Mouse (Mus musculus): ENCODE measurements around the gene Bcl3. TPM values are rescaled to one million over a fixed set of nuclear protein-coding genes. Genes with fewer than 3 reads are reported as not detected.

Bcl3 gene
- polyA plus RNA-seq, 1 experiment from 2014 or later = 5.4 TPM

DNA sequence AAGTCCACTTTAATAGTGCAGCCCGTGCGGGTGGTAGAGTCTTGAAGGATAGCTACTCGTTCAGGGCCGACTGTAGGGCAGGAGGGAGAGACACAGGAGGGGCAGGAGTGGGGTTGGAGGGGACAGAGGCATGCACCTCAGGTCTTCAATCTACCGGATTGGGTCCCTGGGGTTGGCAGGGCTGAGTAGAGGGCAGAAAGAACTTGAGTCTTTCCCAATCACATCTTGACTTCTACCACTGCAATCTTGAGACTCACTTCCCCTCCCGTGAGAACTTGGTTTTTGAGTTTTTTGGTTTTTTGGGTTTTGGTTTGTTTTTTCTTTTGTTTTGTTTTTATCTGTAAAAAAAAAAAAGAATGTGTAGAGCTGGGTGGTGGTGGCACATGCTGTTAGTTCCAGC lies 33.7 kb upstream of the Bcl3 start:
- ATAC-seq (ENCODE audit: low read depth) = no peak
- H3K4me3 ChIP-seq (ENCODE audit: low read length) = no peak overlapping the region
- no peak overlapping the region for H3K27ac ChIP-seq (ENCODE audit: low read length)
- H3K4me2 ChIP-seq (ENCODE audit: low read depth, low read length) = no peak overlapping the region
- H3K27me3 ChIP-seq (ENCODE audit: control insufficient read depth, insufficient read depth, low read depth, low read length) = peaks cover 5% of the 10 kb centered on the region; the same call in 1 of the 2 replicates
- H3K36me3 ChIP-seq (ENCODE audit: control insufficient read depth, insufficient read depth, low read length) = no peaks in the 10 kb centered on the region
- H3K9me3 ChIP-seq (ENCODE audit: control insufficient read depth, low read length) = no peaks in the 10 kb centered on the region
- WGBS = 87% methylated on average over 6 of the region's 6 CpGs
- no peak overlapping the region for H3K9ac ChIP-seq (ENCODE audit: low read length)
- H3K4me1 ChIP-seq (replicated peaks; ENCODE audit: control insufficient read depth, insufficient read depth, low read length) = no peaks in the 10 kb centered on the region

DNA sequence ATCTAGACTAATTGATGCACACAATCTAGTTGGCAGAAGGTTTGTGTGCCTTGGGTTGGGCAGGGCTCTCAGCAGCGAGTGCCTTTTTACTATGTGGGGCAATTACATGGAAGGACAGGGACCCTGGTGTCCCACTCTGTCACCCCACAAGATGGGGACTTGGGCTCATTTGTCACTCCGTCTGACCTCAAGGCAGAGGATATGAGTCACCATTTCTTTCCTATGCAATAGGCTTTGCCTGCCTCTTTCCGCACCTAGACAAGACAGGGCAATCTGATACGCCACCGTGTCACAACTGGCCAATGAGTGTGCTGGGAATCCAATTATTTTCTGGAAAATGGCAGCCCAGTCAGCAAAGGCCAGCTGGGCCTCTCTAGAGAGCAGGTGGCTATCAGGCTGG lies 33.1 kb upstream of the Bcl3 start:
- ATAC-seq (ENCODE audit: low read depth) = no peak
- Histone ChIP-seq H3K4me2 (ENCODE audit: low read depth, low read length) (no peak overlapping the region), H3K4me1 (replicated peaks; ENCODE audit: control insufficient read depth, insufficient read depth, low read length) (no peaks in the 10 kb centered on the region), H3K4me3 (ENCODE audit: low read length) (no peak overlapping the region), H3K9me3 (ENCODE audit: control insufficient read depth, low read length) (no peaks in the 10 kb centered on the region), H3K27me3 (ENCODE audit: control insufficient read depth, insufficient read depth, low read depth, low read length) (peaks cover 5% of the 10 kb centered on the region; the same call in 1 of the 2 replicates), H3K36me3 (ENCODE audit: control insufficient read depth, insufficient read depth, low read length) (no peaks in the 10 kb centered on the region), H3K27ac (ENCODE audit: low read length) (no peak overlapping the region), H3K9ac (ENCODE audit: low read length) (no peak overlapping the region)
- WGBS = 80% methylated on average over 5 of the region's 5 CpGs

DNA sequence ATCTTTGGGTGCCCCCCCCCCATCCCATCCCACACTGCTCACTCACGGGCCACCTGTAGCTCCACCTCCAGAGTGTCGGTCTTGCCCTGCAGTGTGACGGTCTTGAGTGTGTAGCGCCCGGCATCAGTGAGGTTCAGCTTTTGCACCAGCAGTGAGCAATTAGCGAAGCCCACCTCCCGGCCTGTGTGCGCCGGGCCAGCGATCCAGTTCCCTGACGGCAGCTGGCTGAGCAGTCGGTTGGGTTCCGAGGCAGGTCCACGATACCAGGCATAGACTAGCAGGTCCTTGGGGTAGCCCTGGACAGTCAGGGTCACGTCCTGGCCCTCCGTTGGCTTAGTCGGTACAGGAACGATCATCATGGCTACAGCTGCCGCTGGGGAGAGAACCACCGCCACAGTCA lies 31.0 kb upstream of the Bcl3 start:
- H3K4me1 ChIP-seq (replicated peaks; ENCODE audit: control insufficient read depth, insufficient read depth, low read length) = no peaks in the 10 kb centered on the region
- 84% methylated on average over 20 of the region's 20 CpGs for WGBS
- peaks cover 5% of the 10 kb centered on the region; the same call in 1 of the 2 replicates for H3K27me3 ChIP-seq (ENCODE audit: control insufficient read depth, insufficient read depth, low read depth, low read length)
- H3K4me2 ChIP-seq (ENCODE audit: low read depth, low read length) = no peak overlapping the region
- no peak overlapping the region for H3K4me3 ChIP-seq (ENCODE audit: low read length)
- no peaks in the 10 kb centered on the region for H3K9me3 ChIP-seq (ENCODE audit: control insufficient read depth, low read length)
- no peak for ATAC-seq (ENCODE audit: low read depth)
- H3K27ac ChIP-seq (ENCODE audit: low read length) = no peak overlapping the region
- no peaks in the 10 kb centered on the region for H3K36me3 ChIP-seq (ENCODE audit: control insufficient read depth, insufficient read depth, low read length)
- H3K9ac ChIP-seq (ENCODE audit: low read length) = no peak overlapping the region

DNA sequence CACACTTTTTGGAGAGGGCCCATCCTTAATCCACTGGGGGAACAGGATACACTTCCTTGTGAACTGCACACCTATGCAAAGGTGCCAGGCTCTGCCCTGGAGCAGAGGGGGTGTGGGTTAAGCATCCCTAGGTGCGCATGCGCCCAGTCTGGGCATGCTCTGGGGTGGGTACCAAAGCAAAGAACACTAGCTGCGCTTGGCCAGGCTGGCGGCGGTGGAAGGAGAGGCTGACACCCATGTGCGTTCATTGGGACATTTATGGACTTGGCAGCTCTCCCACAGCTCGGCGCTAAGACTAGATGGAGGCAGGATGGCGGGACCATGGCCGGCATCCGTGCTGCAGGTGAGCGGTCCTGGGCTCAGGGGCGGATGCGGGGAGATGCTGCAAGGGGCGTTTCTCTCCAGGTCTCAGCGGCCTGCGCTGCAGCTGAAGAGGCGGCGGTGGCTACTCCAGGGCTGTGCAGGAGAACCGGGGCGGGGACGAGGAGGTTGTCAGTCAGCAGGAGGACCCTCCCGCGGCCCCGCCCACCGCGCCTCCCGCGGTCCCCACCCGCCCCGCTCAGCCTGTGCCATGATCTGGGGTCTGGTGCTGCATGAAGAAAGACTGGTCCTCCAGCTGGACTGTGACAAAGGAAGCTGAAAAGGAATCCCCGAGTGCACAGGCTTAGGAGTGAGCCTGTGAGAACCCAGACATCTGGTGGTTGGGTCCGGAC lies 29.4 kb upstream of the Bcl3 start, which contains the start of gene Gm19345:
Gm19345 (plus strand) TSS at position 146 of the 713 bp plus-strand sequence.
- Histone ChIP-seq H3K27ac (ENCODE audit: low read length) (no peak within 1 kb of the TSS), H3K4me2 (ENCODE audit: low read depth, low read length) (peak within 1 kb of the TSS; percentile 29), H3K9me3 (ENCODE audit: control insufficient read depth, low read length) (no peaks in the 10 kb centered on the region), H3K36me3 (ENCODE audit: control insufficient read depth, insufficient read depth, low read length) (no peaks in the 10 kb centered on the region), H3K4me1 (replicated peaks; ENCODE audit: control insufficient read depth, insufficient read depth, low read length) (peaks cover 5% of the 10 kb centered on the region), H3K27me3 (ENCODE audit: control insufficient read depth, insufficient read depth, low read depth, low read length) (peaks cover 5% of the 10 kb centered on the region; the same call in 1 of the 2 replicates), H3K4me3 (ENCODE audit: low read length) (peak within 1 kb of the TSS; percentile 12; the same call in 1 of the 2 replicates), H3K9ac (ENCODE audit: low read length) (0 out of 2 replicates have a peak within 1 kb of the TSS, but pooled peaks have one; percentile 5)
- WGBS = 4% methylated on average over 33 of the region's 33 CpGs
- peak; percentile 76 for ATAC-seq (ENCODE audit: low read depth)

DNA sequence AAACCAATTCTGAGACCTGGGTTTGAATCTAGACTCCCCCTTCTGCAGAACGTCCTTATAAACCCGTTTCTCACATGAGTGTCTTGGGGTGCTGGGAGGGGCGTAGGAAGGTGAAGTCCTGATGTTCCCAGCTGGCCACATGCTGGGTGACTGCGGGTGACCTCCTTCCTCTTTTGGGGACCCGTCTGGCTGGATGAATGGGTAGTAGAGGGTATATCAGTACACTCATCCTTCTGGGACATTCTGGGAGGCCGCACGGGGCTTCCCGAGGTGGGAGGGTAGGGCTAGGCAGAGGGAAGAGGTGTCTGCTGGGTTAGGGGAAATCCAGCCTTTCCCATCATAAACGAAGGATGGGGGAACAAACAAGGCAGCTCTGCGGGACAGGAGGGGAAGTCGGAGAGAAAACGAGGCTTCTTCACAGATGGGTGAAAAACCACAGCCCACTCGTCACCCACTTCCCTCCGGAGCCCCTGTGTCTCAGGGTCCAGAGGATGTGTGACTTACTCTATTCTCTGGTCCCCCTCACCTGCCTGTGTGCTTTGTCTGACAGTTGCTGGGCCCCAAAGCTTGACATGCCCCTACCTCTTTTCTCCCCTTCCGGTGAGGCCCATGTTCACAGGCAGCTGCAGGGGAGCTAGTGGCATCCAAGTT lies 22.1 kb upstream of the Bcl3 start:
- no peak overlapping the region for H3K27ac ChIP-seq (ENCODE audit: low read length)
- no peak overlapping the region for H3K4me3 ChIP-seq (ENCODE audit: low read length)
- H3K36me3 ChIP-seq (ENCODE audit: control insufficient read depth, insufficient read depth, low read length) = no peaks in the 10 kb centered on the region
- H3K4me1 ChIP-seq (replicated peaks; ENCODE audit: control insufficient read depth, insufficient read depth, low read length) = peaks cover 7% of the 10 kb centered on the region
- peaks cover 7% of the 10 kb centered on the region; the same call in 1 of the 2 replicates for H3K27me3 ChIP-seq (ENCODE audit: control insufficient read depth, insufficient read depth, low read depth, low read length)
- no peak for ATAC-seq (ENCODE audit: low read depth)
- H3K9me3 ChIP-seq (ENCODE audit: control insufficient read depth, low read length) = no peaks in the 10 kb centered on the region
- no peak overlapping the region for H3K9ac ChIP-seq (ENCODE audit: low read length)
- H3K4me2 ChIP-seq (ENCODE audit: low read depth, low read length) = no peak overlapping the region
- 60% methylated on average over 15 of the region's 15 CpGs for WGBS

DNA sequence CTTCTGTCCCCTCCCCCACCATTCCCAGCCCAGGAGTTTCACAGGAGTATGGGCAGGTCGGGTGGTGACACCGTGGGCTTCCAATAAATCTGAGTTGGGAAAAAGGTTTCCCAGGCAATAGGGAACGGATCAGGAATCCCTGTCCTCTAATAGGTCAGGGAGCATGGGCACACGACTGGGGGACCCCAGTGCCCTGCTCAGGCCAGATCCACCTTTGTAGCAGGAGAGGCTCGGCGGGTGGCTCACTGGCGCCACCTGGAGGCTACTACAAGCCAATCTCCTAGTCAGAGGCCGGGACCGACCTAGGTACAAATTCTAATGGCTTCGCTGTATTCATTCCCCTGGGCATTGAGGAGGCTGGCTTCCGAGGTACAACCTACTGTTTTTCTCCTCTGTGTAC lies 21.0 kb upstream of the Bcl3 start:
- no peaks in the 10 kb centered on the region for H3K36me3 ChIP-seq (ENCODE audit: control insufficient read depth, insufficient read depth, low read length)

DNA sequence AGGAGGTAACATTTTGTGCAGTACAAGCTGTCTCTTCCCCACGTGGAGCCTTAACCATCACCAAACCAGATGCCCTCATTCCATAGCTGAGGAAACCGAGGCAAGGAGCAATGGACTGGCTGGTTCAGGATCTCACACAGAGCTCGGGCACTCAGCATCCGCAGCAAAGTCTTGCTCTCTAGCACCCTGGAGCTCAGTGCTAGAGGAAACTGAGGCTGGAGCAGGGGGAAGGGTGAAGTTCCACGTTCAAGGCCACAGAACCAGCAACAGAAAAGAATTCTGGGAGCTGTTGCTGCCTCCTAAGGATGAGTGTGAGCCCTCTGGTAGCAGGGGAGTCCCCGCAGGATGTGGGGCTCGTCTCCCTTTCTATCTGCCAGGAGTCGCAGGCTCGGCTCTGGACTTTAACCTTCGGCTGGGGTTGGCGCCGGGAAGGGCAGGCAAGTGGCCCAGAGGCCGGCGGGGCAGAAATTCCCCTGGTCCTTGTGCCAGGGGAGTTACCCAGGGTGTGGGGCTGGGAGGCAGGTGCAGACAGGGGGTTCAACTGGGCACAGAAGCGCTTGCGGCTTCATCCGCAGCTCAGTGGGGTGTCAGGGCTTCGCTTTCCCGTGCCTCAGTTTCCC lies 20.4 kb upstream of the Bcl3 start:
- no peak overlapping the region for H3K27ac ChIP-seq (ENCODE audit: low read length)
- WGBS = 30% methylated on average over 19 of the region's 19 CpGs
- H3K4me3 ChIP-seq (ENCODE audit: low read length) = no peak overlapping the region
- no peak overlapping the region for H3K4me2 ChIP-seq (ENCODE audit: low read depth, low read length)
- H3K9me3 ChIP-seq (ENCODE audit: control insufficient read depth, low read length) = no peaks in the 10 kb centered on the region
- peaks cover 7% of the 10 kb centered on the region; the same call in 1 of the 2 replicates for H3K27me3 ChIP-seq (ENCODE audit: control insufficient read depth, insufficient read depth, low read depth, low read length)
- H3K4me1 ChIP-seq (replicated peaks; ENCODE audit: control insufficient read depth, insufficient read depth, low read length) = peaks cover 7% of the 10 kb centered on the region
- ATAC-seq (ENCODE audit: low read depth) = peak; percentile 7; the same call in 1 of the 2 replicates
- no peak overlapping the region for H3K9ac ChIP-seq (ENCODE audit: low read length)
- no peaks in the 10 kb centered on the region for H3K36me3 ChIP-seq (ENCODE audit: control insufficient read depth, insufficient read depth, low read length)

More for the DNA sequence above, 21.0 kb upstream of the Bcl3 start:
- Histone ChIP-seq H3K27me3 (ENCODE audit: control insufficient read depth, insufficient read depth, low read depth, low read length) (peaks cover 7% of the 10 kb centered on the region; the same call in 1 of the 2 replicates), H3K4me1 (replicated peaks; ENCODE audit: control insufficient read depth, insufficient read depth, low read length) (peaks cover 7% of the 10 kb centered on the region), H3K4me3 (ENCODE audit: low read length) (no peak overlapping the region), H3K9ac (ENCODE audit: low read length) (no peak overlapping the region), H3K27ac (ENCODE audit: low read length) (no peak overlapping the region), H3K9me3 (ENCODE audit: control insufficient read depth, low read length) (no peaks in the 10 kb centered on the region), H3K4me2 (ENCODE audit: low read depth, low read length) (no peak overlapping the region)
- peak; percentile 62 for ATAC-seq (ENCODE audit: low read depth)
- 3% methylated on average over 11 of the region's 11 CpGs for WGBS

DNA sequence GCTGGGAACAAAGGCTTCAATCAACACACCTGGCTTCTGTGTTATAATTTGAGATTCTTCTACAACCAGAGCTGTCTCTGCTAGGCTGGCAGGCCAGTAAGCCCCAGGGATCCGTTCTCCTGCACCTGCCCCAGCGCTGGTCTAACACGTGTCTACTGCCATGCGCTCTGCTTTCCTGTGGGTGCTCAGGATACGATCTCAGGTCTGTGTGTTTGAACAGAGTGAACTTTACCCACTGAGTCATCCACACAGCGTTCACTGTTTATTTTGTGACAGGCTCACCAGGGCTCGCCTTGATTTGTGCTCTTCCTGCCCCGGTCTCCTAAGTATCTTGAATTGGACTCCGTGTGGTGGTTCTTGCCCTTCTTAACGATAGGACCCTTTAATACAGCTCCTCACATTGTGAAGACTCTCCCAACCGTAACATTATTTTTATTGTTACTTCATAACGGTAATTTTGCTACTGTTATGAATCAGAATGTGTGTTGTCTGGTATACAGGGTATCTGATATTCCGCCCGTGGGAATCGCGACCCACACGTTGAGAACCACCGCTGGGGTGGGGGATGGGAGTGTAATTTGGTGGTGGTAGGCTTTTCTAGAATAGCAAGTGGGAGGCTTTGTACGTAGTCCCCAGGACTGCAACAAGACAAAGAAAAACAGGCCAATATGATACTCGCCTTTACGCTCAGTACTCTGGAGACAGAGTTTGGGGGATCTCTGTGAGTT lies 19.3 kb upstream of the Bcl3 start:
- H3K4me1 ChIP-seq (replicated peaks; ENCODE audit: control insufficient read depth, insufficient read depth, low read length) = peaks cover 2% of the 10 kb centered on the region; the same call in 1 of the 2 replicates
- ATAC-seq (ENCODE audit: low read depth) = no peak
- H3K9me3 ChIP-seq (ENCODE audit: control insufficient read depth, low read length) = no peaks in the 10 kb centered on the region
- no peaks in the 10 kb centered on the region for H3K36me3 ChIP-seq (ENCODE audit: control insufficient read depth, insufficient read depth, low read length)
- H3K4me3 ChIP-seq (ENCODE audit: low read length) = no peak overlapping the region
- H3K4me2 ChIP-seq (ENCODE audit: low read depth, low read length) = no peak overlapping the region
- WGBS = 63% methylated on average over 21 of the region's 21 CpGs
- H3K27me3 ChIP-seq (ENCODE audit: control insufficient read depth, insufficient read depth, low read depth, low read length) = peaks cover 7% of the 10 kb centered on the region; the same call in 1 of the 2 replicates
- no peak overlapping the region for H3K9ac ChIP-seq (ENCODE audit: low read length)
- H3K27ac ChIP-seq (ENCODE audit: low read length) = no peak overlapping the region

Data from lung, embryonic 16.5 days (tissue).